Mouse (Mus musculus) left cerebral cortex, adult 9 months (tissue): ENCODE results near the gene Adrb1.

Source experiments
- DNase-seq, 2 experiments: peaks; one replicate each; pipeline ENCODE4 v3.0.0; 2022; ENCODE audit warnings: low spot score in 2 of 2

The Adrb1 gene

GRCm38 (mm10) chr19:56703238-56704097 lies 18.5 kb upstream of the Adrb1 start:
- DNase-seq: no peak

- DNase-seq: no peak
Observed at GRCm38 (mm10) chr19:56705026-56705675, 16.8 kb upstream of the Adrb1 start.

- DNase-seq: no peak
Observed at GRCm38 (mm10) chr19:56708794-56709193, 13.2 kb upstream of the Adrb1 start.

GRCm38 (mm10) chr19:56710131-56710905 lies 11.7 kb upstream of the Adrb1 start:
- peak; percentile 72 to 90 for DNase-seq

GRCm38 (mm10) chr19:56713613-56714012 lies 8.4 kb upstream of the Adrb1 start:
- DNase-seq: no peak

- DNase-seq: no peak
Observed at GRCm38 (mm10) chr19:56714661-56715170, 7.3 kb upstream of the Adrb1 start.

- no peak for DNase-seq
Observed at GRCm38 (mm10) chr19:56718046-56718445, 4.0 kb upstream of the Adrb1 start.

GRCm38 (mm10) chr19:56720882-56721281 lies 1.1 kb upstream of the Adrb1 start:
- no peak for DNase-seq

- no peak for DNase-seq
Observed at GRCm38 (mm10) chr19:56722291-56722707, 300 bp downstream of the Adrb1 start.

GRCm38 (mm10) chr19:56722711-56723330 lies 822 bp downstream of the Adrb1 start:
- DNase-seq: no peak

GRCm38 (mm10) chr19:56723331-56724125 lies 1.5 kb downstream of the Adrb1 start:
- no peak for DNase-seq

- no peak for DNase-seq
Observed at GRCm38 (mm10) chr19:56724126-56724597, 2.2 kb downstream of the Adrb1 start.

GRCm38 (mm10) chr19:56727170-56727877 lies 5.3 kb downstream of the Adrb1 start:
- DNase-seq: no peak

- no peak for DNase-seq
Observed at GRCm38 (mm10) chr19:56734033-56734572, 12.1 kb downstream of the Adrb1 start.

- no peak for DNase-seq
Observed at GRCm38 (mm10) chr19:56735747-56736146, 13.7 kb downstream of the Adrb1 start.

- no peak for DNase-seq
Observed at GRCm38 (mm10) chr19:56736287-56736686, 14.3 kb downstream of the Adrb1 start.

GRCm38 (mm10) chr19:56745061-56745460 lies 23.1 kb downstream of the Adrb1 start:
- DNase-seq: no peak

- DNase-seq: no peak
Observed at GRCm38 (mm10) chr19:56745528-56745927, 23.5 kb downstream of the Adrb1 start.

- DNase-seq: no peak
Observed at GRCm38 (mm10) chr19:56746618-56747017, 24.6 kb downstream of the Adrb1 start.

- no peak for DNase-seq
Observed at GRCm38 (mm10) chr19:56747878-56748277, 25.9 kb downstream of the Adrb1 start.
